Mouse (Mus musculus): ENCODE results near the gene Rarres2. TPM values are rescaled to one million over a fixed set of nuclear protein-coding genes. Genes with fewer than 3 reads are reported as not detected.

The Rarres2 gene
- total and polyA plus RNA-seq, 3 experiments: 0.72 TPM; not detected in 2

DNA sequence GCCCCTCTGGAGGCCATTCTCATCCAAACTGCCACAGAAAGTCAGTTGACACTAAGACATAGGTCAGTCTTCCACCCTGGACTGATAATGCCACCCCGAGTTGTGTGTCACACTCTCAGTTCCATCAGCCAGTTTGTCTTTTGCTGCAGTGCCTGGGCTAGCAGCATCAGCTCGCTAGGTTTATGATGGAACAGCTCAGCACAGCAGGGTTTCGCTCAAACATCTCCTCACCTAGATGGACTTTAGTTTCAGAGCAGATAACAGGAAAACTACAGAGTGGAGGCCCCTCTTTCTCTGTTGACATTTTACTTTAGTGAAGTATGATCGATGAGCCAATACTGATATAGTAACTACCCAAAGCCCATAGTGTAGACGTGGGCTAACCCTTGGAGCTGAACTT lies 42.2 kb upstream of the Rarres2 start:
- TF ChIP-seq RCOR1 (conservative IDR thresholded peaks at IDR 0.05; ENCODE audit: low read depth, low read length): no peak
- no peak for TF ChIP-seq MAFK (IDR thresholded peaks at IDR 0.05; ENCODE audit: insufficient replicate concordance, low read length)
- no peak for TF ChIP-seq NELFE (IDR thresholded peaks at IDR 0.05; ENCODE audit: low read depth, low read length)
- TF ChIP-seq UBTF (IDR thresholded peaks at IDR 0.05; ENCODE audit: low read depth, low read length): no peak
- TF ChIP-seq ZNF384 (IDR thresholded peaks at IDR 0.05; ENCODE audit: low read depth, low read length): no peak
- no peak for TF ChIP-seq EP300 (IDR thresholded peaks at IDR 0.05; ENCODE audit: low read length)
- no peak for TF ChIP-seq PAX5 (IDR thresholded peaks at IDR 0.05; ENCODE audit: low read length)
- H3K4me3 ChIP-seq (replicated peaks in 1 of 3; ENCODE audit: low read depth in 2 of 3, low read length in 2 of 3, poor library complexity in 1 of 3): no peak overlapping the region
- H3K27ac ChIP-seq (ENCODE audit: insufficient read depth, low read depth): no peak overlapping the region
- H3K27me3 ChIP-seq (replicated peaks): no peaks in the 10 kb centered on the region
- H3K9me3 ChIP-seq (replicated peaks; ENCODE audit: low read length): no peaks in the 10 kb centered on the region
- H3K4me1 ChIP-seq (ENCODE audit: control insufficient read depth in 1 of 2, insufficient read depth in 2 of 2): peaks cover 0 to 12% of the 10 kb centered on the region in 2 experiments; a peak in 1 of 4 replicates
- dilution Hi-C loops (cut with MboI; ENCODE audit: extremely low pct_ligation_motif_present, extremely low pct_unique_long_range_greater_than_20kb, low sequenced_read_pairs): no loop called here
- DNase-seq (ENCODE audit: extremely low read depth): no peak
- no peak overlapping the region for H3K9ac ChIP-seq (ENCODE audit: insufficient read depth, low read depth)
- H3K36me3 ChIP-seq (replicated peaks in 1 of 2; ENCODE audit: control insufficient read depth in 1 of 2, insufficient read depth in 1 of 2, low read length in 1 of 2): peaks cover 22 to 82% of the 10 kb centered on the region in 2 experiments
- H3K79me2 ChIP-seq (replicated peaks; ENCODE audit: control insufficient read depth, extremely low read depth, insufficient read depth, poor library complexity, severe bottlenecking): no peaks in the 10 kb centered on the region
- no peak overlapping the region for H3K4me2 ChIP-seq (ENCODE audit: insufficient read depth, low read depth, poor library complexity, severe bottlenecking)
- in situ Hi-C loops (cut with MboI; ENCODE audit: low pct_ligation_motif_present, low pct_unique_long_range_greater_than_20kb, low sequenced_read_pairs): loop anchor here (5.0 kb wide), 1 partner anchor 77 kb away; the partner anchor contains the start of gene Atp6v0e2

DNA sequence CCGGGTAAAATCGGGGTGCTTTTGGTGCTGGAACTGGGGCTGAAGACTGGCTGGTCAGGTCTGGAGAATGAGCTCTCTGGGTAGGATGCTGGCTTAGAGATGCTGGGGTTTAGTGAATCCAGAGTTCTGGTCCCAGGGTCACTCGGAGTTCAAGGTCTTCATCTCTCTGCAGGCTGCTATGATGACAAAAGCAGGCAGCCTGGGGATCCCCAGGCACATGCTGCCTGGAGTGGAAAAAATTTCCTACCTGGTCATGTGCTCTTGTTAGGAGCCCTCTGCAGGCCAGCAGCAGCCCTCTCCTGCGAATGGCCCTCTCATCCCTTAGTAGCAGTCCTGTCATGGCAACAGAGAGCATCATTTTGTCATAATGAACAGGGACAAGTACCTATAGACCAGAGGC lies 40.9 kb upstream of the Rarres2 start:
- H3K4me3 ChIP-seq (replicated peaks in 1 of 3; ENCODE audit: low read depth in 2 of 3, low read length in 2 of 3, poor library complexity in 1 of 3): no peak overlapping the region
- no peak overlapping the region for H3K4me2 ChIP-seq (ENCODE audit: insufficient read depth, low read depth, poor library complexity, severe bottlenecking)
- no peak for DNase-seq (ENCODE audit: extremely low read depth)
- H3K9me3 ChIP-seq (replicated peaks; ENCODE audit: low read length): no peaks in the 10 kb centered on the region
- H3K27ac ChIP-seq (ENCODE audit: insufficient read depth, low read depth): no peak overlapping the region
- H3K36me3 ChIP-seq (replicated peaks in 1 of 2; ENCODE audit: control insufficient read depth in 1 of 2, insufficient read depth in 1 of 2, low read length in 1 of 2): peaks cover 13 to 81% of the 10 kb centered on the region in 2 experiments
- H3K27me3 ChIP-seq (replicated peaks): no peaks in the 10 kb centered on the region
- no peaks in the 10 kb centered on the region for H3K79me2 ChIP-seq (replicated peaks; ENCODE audit: control insufficient read depth, extremely low read depth, insufficient read depth, poor library complexity, severe bottlenecking)
- peaks cover 0 to 12% of the 10 kb centered on the region in 2 experiments; a peak in 1 of 4 replicates for H3K4me1 ChIP-seq (ENCODE audit: control insufficient read depth in 1 of 2, insufficient read depth in 2 of 2)
- H3K9ac ChIP-seq (ENCODE audit: insufficient read depth, low read depth): no peak overlapping the region
- in situ Hi-C loops (cut with MboI; ENCODE audit: low pct_ligation_motif_present, low pct_unique_long_range_greater_than_20kb, low sequenced_read_pairs): no loop called here
- TF ChIP-seq CTCF (conservative IDR thresholded peaks at IDR 0.05 in 1 of 2, IDR thresholded peaks at IDR 0.05 in 1 of 2; ENCODE audit: low read depth in 2 of 2, low read length in 2 of 2) (peak in 1 of 2 experiments; percentile 12; a peak in 1 of 4 replicates), MAZ (IDR thresholded peaks at IDR 0.05; ENCODE audit: low read depth, low read length) (no peak), BHLHE40 (IDR thresholded peaks at IDR 0.05; ENCODE audit: low read depth, low read length) (peak; percentile 65)
- dilution Hi-C loops (cut with MboI; ENCODE audit: extremely low pct_ligation_motif_present, extremely low pct_unique_long_range_greater_than_20kb, low sequenced_read_pairs): no loop called here

- Histone ChIP-seq H3K9me3 (replicated peaks; ENCODE audit: low read length) (no peaks in the 10 kb centered on the region), H3K4me3 (replicated peaks in 1 of 3; ENCODE audit: low read depth in 2 of 3, low read length in 2 of 3, poor library complexity in 1 of 3) (no peak overlapping the region), H3K4me2 (ENCODE audit: insufficient read depth, low read depth, poor library complexity, severe bottlenecking) (no peak overlapping the region), H3K36me3 (replicated peaks in 1 of 2; ENCODE audit: control insufficient read depth in 1 of 2, insufficient read depth in 1 of 2, low read length in 1 of 2) (peaks cover 13 to 63% of the 10 kb centered on the region in 2 experiments), H3K9ac (ENCODE audit: insufficient read depth, low read depth) (no peak overlapping the region), H3K27ac (ENCODE audit: insufficient read depth, low read depth) (no peak overlapping the region), H3K4me1 (ENCODE audit: control insufficient read depth in 1 of 2, insufficient read depth in 2 of 2) (peaks cover 0 to 12% of the 10 kb centered on the region in 2 experiments; a peak in 1 of 4 replicates), H3K27me3 (replicated peaks) (no peaks in the 10 kb centered on the region), H3K79me2 (replicated peaks; ENCODE audit: control insufficient read depth, extremely low read depth, insufficient read depth, poor library complexity, severe bottlenecking) (no peaks in the 10 kb centered on the region)
- TF ChIP-seq CTCF (conservative IDR thresholded peaks at IDR 0.05 in 1 of 2, IDR thresholded peaks at IDR 0.05 in 1 of 2; ENCODE audit: low read depth in 2 of 2, low read length in 2 of 2): 0 out of 4 replicates have a peak, but pooled peaks of 1 of the 2 experiments have one; percentile 7
- TF ChIP-seq HCFC1 (IDR thresholded peaks at IDR 0.05; ENCODE audit: low read depth, low read length): no peak
- TF ChIP-seq RAD21 (IDR thresholded peaks at IDR 0.05; ENCODE audit: low read depth, low read length): peak; percentile 0
- no peak for TF ChIP-seq POLR2AphosphoS2 (IDR thresholded peaks at IDR 0.05; ENCODE audit: low read depth, low read length)
- dilution Hi-C loops (cut with MboI; ENCODE audit: extremely low pct_ligation_motif_present, extremely low pct_unique_long_range_greater_than_20kb, low sequenced_read_pairs) (no loop called here), in situ Hi-C loops (cut with MboI; ENCODE audit: low pct_ligation_motif_present, low pct_unique_long_range_greater_than_20kb, low sequenced_read_pairs) (no loop called here)
- no peak for DNase-seq (ENCODE audit: extremely low read depth)
Observed at GRCm38 (mm10) chr6:48610657-48611056, 38.1 kb upstream of the Rarres2 start.

All from CH12.LX (cell line).